Mouse (Mus musculus) embryonic fibroblast, embryonic 13.5 days (primary cell): Measurements from ENCODE around the gene Vps13d.

Experiments used
- CTCF ChIP-seq: IDR thresholded peaks from 2 replicates; pipeline ENCODE4 v1.5.1; 2011; ENCODE audit warnings: mild to moderate bottlenecking, control low read depth, low read length, moderate library complexity, borderline replicate concordance; ENCODE audit not compliant: insufficient read depth
- POLR2A ChIP-seq: IDR thresholded peaks from 2 replicates; pipeline ENCODE4 v1.6.1; 2011; ENCODE audit warnings: low read depth, mild to moderate bottlenecking, control low read depth, low read length, moderate library complexity

GRCm38 (mm10) chr4:145192686-145193085, 2.1 kb downstream of the Vps13d start:
- TF ChIP-seq POLR2A (no peak), CTCF (no peak)
